In genomic region chr1:65312118-65312517, GRCm38 (mm10) we compare ENCODE assay signal across 9 mouse cellular contexts. TPM values are rescaled to one million over a fixed set of nuclear protein-coding genes. Genes with fewer than 3 reads are reported as not detected.
DNase-seq lines count a peak whose midpoint lies in the region; ATAC-seq and TF ChIP-seq lines count a peak whose summit lies in the region.
"Had no signal": no experiment of that assay in that cellular context is flagged by ENCODE, and none has a peak within 500 bp of the region (broad histone marks: within the 10 kb centered on the region; RNA-seq: fewer than 3 reads in every experiment).

No protein-coding gene starts in this region.

- WGBS in lung, embryonic 15.5 days = 9% methylated on average over 7 of the region's 7 CpGs
- WGBS in forebrain, embryonic 11.5 days = 13% methylated on average over 7 of the region's 7 CpGs
- 14% methylated on average over 7 of the region's 7 CpGs for WGBS in kidney, embryonic 15.5 days
- WGBS in stomach, postnatal 0 days = 12% methylated on average over 7 of the region's 7 CpGs

- peaks cover 9% of the 10 kb centered on the region; the same call in 1 of the 2 replicates for H3K4me1 ChIP-seq in lung, embryonic 15.5 days
- no peaks in the 10 kb centered on the region for H3K4me1 ChIP-seq in forebrain, embryonic 11.5 days (replicated peaks; ENCODE audit: control insufficient read depth, insufficient read depth, low read length)
- peaks cover 11% of the 10 kb centered on the region for H3K4me1 ChIP-seq in kidney, embryonic 15.5 days
- H3K4me1 ChIP-seq in stomach, postnatal 0 days (replicated peaks; ENCODE audit: control insufficient read depth, insufficient read depth) = no peaks in the 10 kb centered on the region

- H3K9me3 ChIP-seq in lung, embryonic 15.5 days = no peaks in the 10 kb centered on the region
- no peaks in the 10 kb centered on the region for H3K9me3 ChIP-seq in forebrain, embryonic 11.5 days (ENCODE audit: control insufficient read depth, low read length)
- no peaks in the 10 kb centered on the region for H3K9me3 ChIP-seq in kidney, embryonic 15.5 days (replicated peaks)
- no peaks in the 10 kb centered on the region for H3K9me3 ChIP-seq in stomach, postnatal 0 days (ENCODE audit: control insufficient read depth, low read length)

- H3K36me3 ChIP-seq in lung, embryonic 15.5 days = no peaks in the 10 kb centered on the region
- no peaks in the 10 kb centered on the region for H3K36me3 ChIP-seq in forebrain, embryonic 11.5 days (ENCODE audit: control insufficient read depth, insufficient read depth, low read length)
- no peaks in the 10 kb centered on the region for H3K36me3 ChIP-seq in kidney, embryonic 15.5 days
- H3K36me3 ChIP-seq in stomach, postnatal 0 days (ENCODE audit: control insufficient read depth, insufficient read depth, low read length) = no peaks in the 10 kb centered on the region

- peak overlapping the region; percentile 63 for H3K4me2 ChIP-seq in lung, embryonic 15.5 days
- peak overlapping the region; percentile 64; the same call in 1 of the 2 replicates for H3K4me2 ChIP-seq in forebrain, embryonic 11.5 days (ENCODE audit: low read depth, low read length, severe bottlenecking)
- peak overlapping the region; percentile 75 for H3K4me2 ChIP-seq in kidney, embryonic 15.5 days
- no peak overlapping the region for H3K4me2 ChIP-seq in stomach, postnatal 0 days (replicated peaks; ENCODE audit: low read depth)

- ATAC-seq in lung, embryonic 15.5 days (ENCODE audit: borderline replicate concordance, extremely low read depth, low FRiP score, low TSS enrichment) = no peak
- ATAC-seq in forebrain, embryonic 11.5 days (replicated peaks; ENCODE audit: low FRiP score) = no peak
- no peak for ATAC-seq in kidney, embryonic 15.5 days (replicated peaks; ENCODE audit: low FRiP score)
- no peak for ATAC-seq in stomach, postnatal 0 days (ENCODE audit: low FRiP score, low TSS enrichment)

- TF ChIP-seq EP300 in stomach, postnatal 0 days (optimal IDR thresholded peaks at IDR 0.05) = no peak

- peaks cover 20% of the 10 kb centered on the region for H3K27me3 ChIP-seq in lung, embryonic 15.5 days
- H3K27me3 ChIP-seq in forebrain, embryonic 11.5 days (ENCODE audit: control insufficient read depth, insufficient read depth, low read length) = peaks cover 2% of the 10 kb centered on the region; the same call in 1 of the 2 replicates
- peaks cover 20% of the 10 kb centered on the region for H3K27me3 ChIP-seq in kidney, embryonic 15.5 days
- no peaks in the 10 kb centered on the region for H3K27me3 ChIP-seq in stomach, postnatal 0 days (ENCODE audit: control insufficient read depth, insufficient read depth, low read length)

- no peak for DNase-seq in lung, adult 18-20 months
- peak; percentile 90 for DNase-seq in brain, embryonic 14.5 days (ENCODE audit: low read depth)
- DNase-seq in forebrain, embryonic 11.5 days (ENCODE audit: low spot score) = no peak
- DNase-seq in lung, postnatal 10 days = peak; percentile 35
- DNase-seq in stomach, postnatal 0 days (ENCODE audit: low spot score) = no peak
- no peak for DNase-seq in urinary bladder, postnatal 4 days (ENCODE audit: low spot score in 2 of 2)

- TF ChIP-seq CTCF in brain, embryonic 14.5 days (IDR thresholded peaks at IDR 0.05; ENCODE audit: borderline replicate concordance, extremely low read depth, insufficient read depth, insufficient read length) = 0 out of 2 replicates have a peak, but pooled peaks have one; percentile 14
- TF ChIP-seq CTCF in stomach, postnatal 0 days (IDR thresholded peaks at IDR 0.05; ENCODE audit: low read depth) = peak; percentile 74

- H3K9ac ChIP-seq in lung, embryonic 15.5 days = no peak overlapping the region
- no peak overlapping the region for H3K9ac ChIP-seq in forebrain, embryonic 11.5 days (ENCODE audit: low read length)
- H3K9ac ChIP-seq in kidney, embryonic 15.5 days = no peak overlapping the region
- H3K9ac ChIP-seq in stomach, postnatal 0 days (ENCODE audit: low read length) = no peak overlapping the region

- H3K27ac ChIP-seq in lung, embryonic 15.5 days = no peak overlapping the region
- H3K27ac ChIP-seq in forebrain, embryonic 11.5 days (ENCODE audit: low read depth, low read length) = no peak overlapping the region
- no peak overlapping the region for H3K27ac ChIP-seq in kidney, embryonic 15.5 days
- no peak overlapping the region for H3K27ac ChIP-seq in stomach, postnatal 0 days (replicated peaks)

- H3K4me3 ChIP-seq in lung, embryonic 15.5 days = no peak overlapping the region
- peak overlapping the region; percentile 32 for H3K4me3 ChIP-seq in forebrain, embryonic 11.5 days (ENCODE audit: low read depth, low read length)
- H3K4me3 ChIP-seq in kidney, embryonic 15.5 days (replicated peaks) = peak overlapping the region; percentile 37; the same call in 1 of the 2 replicates
- no peak overlapping the region for H3K4me3 ChIP-seq in stomach, postnatal 0 days (ENCODE audit: low read depth, low read length)

- no peak for TF ChIP-seq POLR2A in brain, embryonic 14.5 days (IDR thresholded peaks at IDR 0.05; ENCODE audit: borderline replicate concordance, extremely low read depth, insufficient read depth, insufficient read length, poor library complexity, severe bottlenecking)

RNA-seq across cellular contexts. Expression of gene Pth2r, which starts 30.3 kb away (rescaled TPM):
- not detected in 2 replicates for polyA plus RNA-seq in lung, embryonic 15.5 days (2015; fragmentation: Nextera tagmentation; extraction: Ambion mirVana)
- polyA plus RNA-seq in brain, embryonic 14.5 days (2012; rRNA removed) = 0.66 and 0.90 TPM in 2 replicates
- polyA plus RNA-seq in forebrain, embryonic 11.5 days (2014; fragmentation: Nextera tagmentation; extraction: Ambion mirVana) = 0.28 TPM in 1 of 2 replicates, not detected in the other
- polyA plus RNA-seq in kidney, embryonic 15.5 days (2015; fragmentation: Nextera tagmentation; extraction: Ambion mirVana) = not detected in 2 replicates
- polyA plus RNA-seq in stomach, postnatal 0 days (2015; fragmentation: Nextera tagmentation; extraction: Ambion mirVana) = not detected in 2 replicates
- polyA plus RNA-seq: spleen, adult 2 months had no signal

Comparison
In these comparisons a context has a peak if more than half of its experiments do, and no peak if none do; other contexts are left out.
1. DNase-seq: peak in brain, embryonic 14.5 days (single experiment) and lung, postnatal 10 days (single experiment); none in lung, adult 18-20 months (0 of 2), forebrain, embryonic 11.5 days (single experiment), stomach, postnatal 0 days (single experiment) and urinary bladder, postnatal 4 days (0 of 2).
2. H3K4me3 ChIP-seq: peak in forebrain, embryonic 11.5 days (single experiment) and kidney, embryonic 15.5 days (single experiment); none in lung, embryonic 15.5 days (single experiment) and stomach, postnatal 0 days (single experiment).